7 mouse cellular contexts compared by ENCODE assay signal in the genomic region with DNA sequence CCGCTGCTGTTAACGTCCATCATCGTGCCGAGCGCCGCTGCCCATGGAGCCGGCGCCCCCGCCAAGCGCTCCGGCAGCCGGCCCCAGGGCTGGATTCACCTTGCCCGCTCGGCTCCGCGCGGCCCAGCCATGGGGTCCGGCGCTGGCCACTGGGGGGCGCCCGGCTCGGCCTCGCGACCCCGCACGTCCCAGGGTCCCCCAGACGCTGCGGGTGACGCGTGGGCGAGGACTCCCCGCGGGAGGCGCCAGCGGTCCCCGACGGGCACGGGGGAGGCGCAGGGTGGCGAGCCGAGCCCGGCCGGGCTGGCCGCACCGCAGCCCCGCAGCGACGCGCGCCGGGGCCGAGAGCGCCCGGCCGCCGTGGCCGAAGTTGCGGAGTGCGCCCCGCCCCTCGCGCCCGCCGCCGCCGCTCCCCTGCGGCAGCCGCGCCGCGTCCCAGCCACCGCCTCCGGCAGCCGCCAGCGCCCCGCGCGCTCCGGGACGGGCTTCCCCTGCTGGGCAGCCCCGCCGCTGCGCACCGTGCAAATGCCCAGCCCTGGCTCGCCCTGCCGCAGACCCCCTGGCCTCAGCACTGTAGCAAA. TPM values are rescaled to one million over a fixed set of nuclear protein-coding genes. Genes with fewer than 3 reads are reported as not detected.
DNase-seq lines count a peak whose midpoint lies in the region; ATAC-seq and TF ChIP-seq lines count a peak whose summit lies in the region.

A gene (minus strand): TSS at position 277 of the 581 bp plus-strand sequence.

- ATAC-seq in forebrain, embryonic 14.5 days, result peak; percentile 96
- peak; percentile 97 for ATAC-seq in hindbrain, embryonic 12.5 days (ENCODE audit: low FRiP score)
- peak; percentile 94 for ATAC-seq in midbrain, embryonic 14.5 days (ENCODE audit: low FRiP score, low TSS enrichment)
- ATAC-seq in stomach, embryonic 16.5 days (ENCODE audit: insufficient read depth, low FRiP score), result no peak; the same call in 1 of the 2 replicates

- intact Hi-C loops in left cerebral cortex, postnatal 4 days (cut with DNase I), result loop anchor here (5.0 kb wide), 1 partner anchor 560 kb away; no protein-coding TSS in a partner anchor

- no peaks in the 10 kb centered on the region for H3K9me3 ChIP-seq in ES-E14 (ENCODE audit: control insufficient read depth, insufficient read depth, low read depth, low read length)
- H3K9me3 ChIP-seq in forebrain, embryonic 14.5 days (replicated peaks; ENCODE audit: control insufficient read depth, low read length), result no peaks in the 10 kb centered on the region
- no peaks in the 10 kb centered on the region for H3K9me3 ChIP-seq in hindbrain, embryonic 12.5 days (replicated peaks)
- no peaks in the 10 kb centered on the region for H3K9me3 ChIP-seq in midbrain, embryonic 14.5 days (ENCODE audit: control insufficient read depth, low read length)
- H3K9me3 ChIP-seq in stomach, embryonic 16.5 days (replicated peaks; ENCODE audit: control insufficient read depth, low read length), result no peaks in the 10 kb centered on the region

- H3K4me2 ChIP-seq in forebrain, embryonic 14.5 days (ENCODE audit: low read length), result peak within 1 kb of the TSS; percentile 75
- peak within 1 kb of the TSS; percentile 89 for H3K4me2 ChIP-seq in hindbrain, embryonic 12.5 days (replicated peaks)
- H3K4me2 ChIP-seq in midbrain, embryonic 14.5 days (ENCODE audit: low read length), result peak within 1 kb of the TSS; percentile 79
- peak within 1 kb of the TSS; percentile 87 for H3K4me2 ChIP-seq in stomach, embryonic 16.5 days (ENCODE audit: low read depth, low read length)

- under 1% methylated on average over 48 of the region's 86 CpGs for WGBS in forebrain, embryonic 14.5 days
- WGBS in hindbrain, embryonic 12.5 days, result 1% methylated on average over 49 of the region's 86 CpGs
- under 1% methylated on average over 73 of the region's 86 CpGs for WGBS in midbrain, embryonic 14.5 days
- under 1% methylated on average over 75 of the region's 86 CpGs for WGBS in stomach, embryonic 16.5 days

- no peak within 1 kb of the TSS for H3K27ac ChIP-seq in ES-E14 (ENCODE audit: insufficient read depth, low read depth, low read length, poor library complexity, severe bottlenecking)
- H3K27ac ChIP-seq in forebrain, embryonic 14.5 days (ENCODE audit: low read depth, low read length), result no peak within 1 kb of the TSS
- H3K27ac ChIP-seq in hindbrain, embryonic 12.5 days, result no peak within 1 kb of the TSS
- H3K27ac ChIP-seq in midbrain, embryonic 14.5 days (replicated peaks; ENCODE audit: low read depth, low read length), result peak within 1 kb of the TSS; percentile 37; the same call in 1 of the 2 replicates
- no peak within 1 kb of the TSS for H3K27ac ChIP-seq in stomach, embryonic 16.5 days (ENCODE audit: low read length)

- peak within 1 kb of the TSS; percentile 67 for H3K9ac ChIP-seq in ES-E14 (ENCODE audit: insufficient read depth, low read depth, low read length, poor library complexity, severe bottlenecking)
- peak within 1 kb of the TSS; percentile 59 for H3K9ac ChIP-seq in forebrain, embryonic 14.5 days (ENCODE audit: low read length)
- H3K9ac ChIP-seq in hindbrain, embryonic 12.5 days, result peak within 1 kb of the TSS; percentile 70
- H3K9ac ChIP-seq in midbrain, embryonic 14.5 days (replicated peaks; ENCODE audit: low read length), result peak within 1 kb of the TSS; percentile 63
- H3K9ac ChIP-seq in stomach, embryonic 16.5 days (ENCODE audit: low read length), result peak within 1 kb of the TSS; percentile 57

- H3K4me1 ChIP-seq in ES-E14 (ENCODE audit: control insufficient read depth in 2 of 2, insufficient read depth in 2 of 2, low read length in 2 of 2, poor library complexity in 1 of 2), result no peaks in the 10 kb centered on the region
- H3K4me1 ChIP-seq in forebrain, embryonic 14.5 days (ENCODE audit: control insufficient read depth, insufficient read depth, low read length), result no peaks in the 10 kb centered on the region
- peaks cover 6% of the 10 kb centered on the region; the same call in 1 of the 2 replicates for H3K4me1 ChIP-seq in hindbrain, embryonic 12.5 days
- H3K4me1 ChIP-seq in midbrain, embryonic 14.5 days (ENCODE audit: control insufficient read depth, insufficient read depth, low read length), result no peaks in the 10 kb centered on the region
- no peaks in the 10 kb centered on the region for H3K4me1 ChIP-seq in stomach, embryonic 16.5 days (ENCODE audit: control insufficient read depth, insufficient read depth, low read length)

- H3K36me3 ChIP-seq in ES-E14 (ENCODE audit: control insufficient read depth, insufficient read depth, low read length, poor library complexity, severe bottlenecking), result no peaks in the 10 kb centered on the region
- no peaks in the 10 kb centered on the region for H3K36me3 ChIP-seq in forebrain, embryonic 14.5 days (ENCODE audit: control insufficient read depth, insufficient read depth, low read length)
- no peaks in the 10 kb centered on the region for H3K36me3 ChIP-seq in hindbrain, embryonic 12.5 days
- no peaks in the 10 kb centered on the region for H3K36me3 ChIP-seq in midbrain, embryonic 14.5 days (ENCODE audit: control insufficient read depth, insufficient read depth, low read length)
- no peaks in the 10 kb centered on the region for H3K36me3 ChIP-seq in stomach, embryonic 16.5 days (ENCODE audit: control insufficient read depth, insufficient read depth, low read length)

- in situ Hi-C loops in ES-E14 (cut with MboI; ENCODE audit: low sequenced_read_pairs in 2 of 2, unreplicated experiment in 2 of 2), result no loop called here

- peaks cover 26% of the 10 kb centered on the region for H3K27me3 ChIP-seq in forebrain, embryonic 14.5 days (replicated peaks; ENCODE audit: control insufficient read depth, insufficient read depth, low read length)
- peaks cover 37% of the 10 kb centered on the region for H3K27me3 ChIP-seq in hindbrain, embryonic 12.5 days
- H3K27me3 ChIP-seq in midbrain, embryonic 14.5 days (ENCODE audit: control insufficient read depth, insufficient read depth, low read length), result peaks cover 17% of the 10 kb centered on the region
- H3K27me3 ChIP-seq in stomach, embryonic 16.5 days (ENCODE audit: control insufficient read depth, insufficient read depth, low read length), result peaks cover 39% of the 10 kb centered on the region

- DNase-seq in ES-E14 (ENCODE audit: low read depth, low spot score), result peak; percentile 3
- DNase-seq in adrenal gland, adult 2 months, result peak; percentile 26
- peak; percentile 52 for DNase-seq in forebrain, embryonic 14.5 days (ENCODE audit: low spot score)
- DNase-seq in left cerebral cortex, postnatal 4 days, result peak; percentile 49
- peak; percentile 83 for DNase-seq in midbrain, embryonic 14.5 days

- peak within 1 kb of the TSS; percentile 75 to 82 for H3K4me3 ChIP-seq in ES-E14 (ENCODE audit: insufficient read depth in 1 of 2, low read depth in 1 of 2, low read length in 2 of 2, poor library complexity in 1 of 2, severe bottlenecking in 1 of 2)
- H3K4me3 ChIP-seq in forebrain, embryonic 14.5 days (ENCODE audit: low read depth, low read length), result peak within 1 kb of the TSS; percentile 56
- peak within 1 kb of the TSS; percentile 68 for H3K4me3 ChIP-seq in hindbrain, embryonic 12.5 days
- H3K4me3 ChIP-seq in midbrain, embryonic 14.5 days (replicated peaks; ENCODE audit: low read depth, low read length), result peak within 1 kb of the TSS; percentile 58
- peak within 1 kb of the TSS; percentile 54 for H3K4me3 ChIP-seq in stomach, embryonic 16.5 days (replicated peaks; ENCODE audit: low read length)

TF ChIP-seq in ES-E14, 5 proteins besides CTCF, POLR2A, EP300 and RAD21:
- TF ChIP-seq HCFC1 (IDR thresholded peaks at IDR 0.05; ENCODE audit: borderline replicate concordance, insufficient read depth, low read length) (no peak), ZNF384 (IDR thresholded peaks at IDR 0.05; ENCODE audit: low read depth, low read length) (no peak), MAFK (IDR thresholded peaks at IDR 0.05; ENCODE audit: insufficient read depth, low read depth, low read length) (no peak), ZC3H11A (IDR thresholded peaks at IDR 0.05; ENCODE audit: borderline replicate concordance, low read depth, low read length) (no peak), CHD2 (IDR thresholded peaks at IDR 0.05; ENCODE audit: low read depth, low read length) (no peak)

RNA-seq across cellular contexts. Expression of the gene that starts here (rescaled TPM):
- 0.09 and 0.11 TPM in 2 replicates for total RNA-seq in ES-E14 (2012; rRNA removed)
- not detected for total RNA-seq in adrenal gland, adult 2 months (2021)
- 0.09 and 0.29 TPM in 2 replicates for polyA plus RNA-seq in adrenal gland, adult 2 months (2012; rRNA removed)
- 2.0 and 3.4 TPM in 2 replicates for polyA plus RNA-seq in forebrain, embryonic 14.5 days (2014; fragmentation: Nextera tagmentation; extraction: Ambion mirVana)
- polyA plus RNA-seq in hindbrain, embryonic 12.5 days (2016; fragmentation: Nextera tagmentation; extraction: Ambion mirVana), result 1.5 and 1.8 TPM in 2 replicates
- total RNA-seq in left cerebral cortex, postnatal 4 days (2021), result 10 to 100 TPM in 1 of 2 experiments, 1 to 10 TPM in 1; 9.3 to 11.4 TPM
- polyA plus RNA-seq in midbrain, embryonic 14.5 days (2014; fragmentation: Nextera tagmentation; extraction: Ambion mirVana), result 5.0 and 5.6 TPM in 2 replicates
- polyA plus RNA-seq in stomach, embryonic 16.5 days (2015; fragmentation: Nextera tagmentation; extraction: Ambion mirVana), result 0.06 TPM in 1 of 2 replicates, not detected in the other

Comparison
In these comparisons a context has a peak if more than half of its experiments do, and no peak if none do; other contexts are left out.
1. Peak in DNase-seq, H3K4me3 ChIP-seq and H3K9ac ChIP-seq in ES-E14; RNA of the gene not detected or under 1 TPM.
2. Peak in DNase-seq in adrenal gland, adult 2 months; RNA of the gene not detected or under 1 TPM.
3. DNase-seq: peak in every context shown above with its lines; median percentile 83 in midbrain, embryonic 14.5 days; 52 in forebrain, embryonic 14.5 days; 49 in left cerebral cortex, postnatal 4 days; 26 in adrenal gland, adult 2 months; 3 in ES-E14.